Mouse (Mus musculus) splenic B cell, adult 2 months (primary cell): Measurements from ENCODE around the gene Atp5f1.
"Not testable (repeated sequence)": the region's sequence is repeated elsewhere in the genome, so short reads cannot be mapped to it uniquely, and the experiment has no call there.

ENCODE experiments used
- DNase-seq: peaks from one replicate; pipeline ENCODE4 v3.0.0-alpha.2; 2011; ENCODE audit warnings: low read depth, low spot score
- H3K27me3 ChIP-seq: 2 replicates; pipeline ENCODE4 v1.6.1; 2012; ENCODE audit warnings: mild to moderate bottlenecking, low read length, moderate library complexity, mixed read lengths; ENCODE audit not compliant: control insufficient read depth, poor library complexity, insufficient read depth, severe bottlenecking
- H3K36me3 ChIP-seq: 2 replicates; pipeline ENCODE4 v1.6.1; 2012; ENCODE audit warnings: mild to moderate bottlenecking, low read length, moderate library complexity, mixed read lengths; ENCODE audit not compliant: control insufficient read depth, poor library complexity, insufficient read depth, severe bottlenecking

Gene Atp5f1

GRCm38 (mm10) chr3:105917656-105918354, 42.1 kb downstream of the Atp5f1 start:
- Histone ChIP-seq H3K36me3 (no peaks in the 10 kb centered on the region), H3K27me3 (no peaks in the 10 kb centered on the region)
- DNase-seq = no peak

DNA sequence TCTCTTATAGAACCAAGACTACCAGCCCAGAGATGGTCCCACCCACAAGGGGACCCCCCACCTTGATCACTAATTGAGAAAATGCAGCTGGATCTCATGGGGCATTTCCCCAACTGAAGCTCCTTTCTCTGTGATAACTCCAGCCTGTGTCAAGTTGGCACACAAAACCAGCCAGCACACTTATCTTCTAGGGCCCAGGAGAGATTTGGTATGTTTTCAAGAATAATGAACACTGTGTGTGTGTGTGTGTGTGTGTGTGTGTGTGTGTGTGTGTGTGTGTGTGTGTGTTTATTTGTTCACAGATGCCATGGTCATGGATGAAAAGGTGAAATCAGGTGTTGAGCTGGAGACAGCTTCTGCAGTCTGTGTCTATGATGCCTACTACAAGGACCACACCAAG, 43.4 kb downstream of the Atp5f1 start:
- not testable (repeated sequence) for H3K36me3 ChIP-seq, DNase-seq, H3K27me3 ChIP-seq

GRCm38 (mm10) chr3:105915281-105915680, 44.6 kb downstream of the Atp5f1 start:
- Histone ChIP-seq H3K27me3 (no peaks in the 10 kb centered on the region), H3K36me3 (no peaks in the 10 kb centered on the region)
- no peak for DNase-seq

DNA sequence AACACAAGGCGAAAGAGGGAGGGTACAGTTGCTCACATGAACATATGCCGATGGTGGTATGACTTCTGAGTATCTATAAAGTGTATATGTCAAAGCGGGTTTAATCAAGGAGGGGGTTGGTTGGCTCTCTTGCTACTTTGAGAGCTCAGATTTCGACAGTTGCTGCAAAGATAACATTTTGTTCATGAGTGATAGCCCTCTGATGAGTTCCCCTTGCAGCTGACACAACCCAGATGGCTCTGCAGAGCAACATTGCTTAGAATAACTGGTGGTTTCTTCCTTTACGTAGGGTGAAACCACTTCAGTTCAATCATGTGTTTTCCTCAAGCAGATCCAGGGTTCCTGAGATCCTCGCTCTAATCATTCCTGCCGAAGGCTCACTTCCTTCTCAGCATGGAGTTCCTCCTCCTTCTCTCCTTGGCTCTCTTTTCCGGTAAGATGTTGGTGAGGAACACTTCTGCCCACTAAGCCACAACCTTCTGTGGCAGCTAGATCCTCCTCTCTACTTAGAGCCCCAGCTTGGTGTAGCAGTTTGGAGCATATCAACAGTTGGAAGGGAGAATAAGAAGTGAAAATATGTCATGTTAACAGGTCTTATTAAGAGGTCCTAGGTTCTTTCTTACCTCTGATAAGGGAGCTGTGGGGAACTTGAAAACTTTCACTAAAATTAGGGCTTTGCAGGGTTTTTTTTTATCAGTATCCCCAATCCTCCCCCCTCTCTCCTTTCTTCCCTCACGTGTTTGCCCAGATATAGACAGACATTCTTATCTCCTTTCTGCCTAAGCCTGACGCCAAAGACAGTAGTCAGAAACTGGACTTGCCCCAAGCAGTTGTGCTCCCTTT, 45.8 kb downstream of the Atp5f1 start:
- Histone ChIP-seq H3K36me3 (no peaks in the 10 kb centered on the region), H3K27me3 (no peaks in the 10 kb centered on the region)
- DNase-seq = no peak

DNA sequence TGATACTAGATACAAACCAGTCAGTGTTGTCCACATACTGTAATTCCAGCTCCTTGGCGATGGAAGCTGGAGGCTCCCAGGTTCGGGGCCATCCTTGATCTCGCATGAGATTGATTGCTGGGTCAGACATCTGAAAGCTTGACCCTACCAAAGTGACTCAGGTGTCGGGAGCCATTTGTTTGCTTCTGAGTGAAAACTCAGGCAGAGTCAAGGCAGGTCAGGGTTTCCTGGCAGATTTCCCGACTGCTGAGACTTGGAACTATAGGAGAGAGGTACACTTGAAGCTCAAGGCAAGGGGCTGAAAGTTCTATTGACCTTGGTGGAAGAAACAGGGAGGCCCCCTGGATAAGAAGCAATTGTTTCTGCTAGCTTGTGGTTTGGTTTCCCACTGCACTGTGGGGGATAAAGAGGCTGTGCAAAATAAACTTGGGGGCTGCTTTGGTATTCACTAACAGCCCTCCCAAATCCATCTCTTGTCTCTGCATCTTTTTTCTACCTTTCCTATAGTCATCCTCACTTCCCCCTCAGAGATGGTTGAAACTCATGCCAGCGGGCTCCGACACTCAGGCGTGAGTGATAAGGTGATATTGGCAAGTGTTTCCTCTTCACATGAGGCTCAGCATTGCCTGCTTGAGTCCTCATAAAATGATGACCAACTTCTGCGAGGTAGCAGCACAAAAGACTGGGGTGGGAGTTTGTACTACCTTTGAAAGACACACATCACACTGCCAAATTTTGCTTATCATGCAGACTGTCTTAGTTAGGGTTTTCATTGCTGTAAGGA, 47.6 kb downstream of the Atp5f1 start:
- Histone ChIP-seq H3K36me3 (no peaks in the 10 kb centered on the region), H3K27me3 (no peaks in the 10 kb centered on the region)
- DNase-seq = no peak

DNA sequence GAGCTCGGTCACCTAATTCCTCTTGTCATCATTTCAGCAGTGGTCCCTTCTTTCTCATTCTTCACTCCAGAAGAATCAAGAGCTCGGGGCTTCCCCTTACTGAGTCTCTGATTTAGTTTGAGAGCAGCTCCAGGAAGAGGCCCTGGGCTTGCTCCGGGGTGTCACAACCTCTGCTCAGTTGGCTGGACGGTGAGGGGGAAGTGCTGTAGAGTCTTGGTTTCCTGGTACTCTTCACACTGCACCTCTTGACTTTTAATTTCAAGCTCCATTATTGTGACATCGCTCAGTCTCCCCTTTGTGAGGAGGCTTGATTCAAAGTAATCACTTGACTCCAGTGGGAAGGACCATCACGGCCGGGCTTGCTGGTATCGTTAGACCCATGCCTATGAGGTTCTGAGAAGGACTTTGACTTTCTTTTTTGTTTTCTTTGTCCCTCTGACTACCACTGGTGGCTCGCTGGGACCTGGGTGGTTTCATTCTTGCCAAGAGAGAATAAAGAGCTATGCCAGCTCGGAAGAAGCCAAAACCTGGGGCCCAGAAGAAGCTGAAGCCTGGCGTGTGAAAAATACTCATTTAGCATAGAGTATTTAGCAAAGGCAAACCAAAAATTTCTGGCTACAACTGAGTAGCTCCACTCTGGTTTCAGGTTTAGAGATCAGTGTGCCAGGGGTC, 49.2 kb downstream of the Atp5f1 start:
- DNase-seq = peak; percentile 62
- H3K36me3 ChIP-seq = no peaks in the 10 kb centered on the region

DNA sequence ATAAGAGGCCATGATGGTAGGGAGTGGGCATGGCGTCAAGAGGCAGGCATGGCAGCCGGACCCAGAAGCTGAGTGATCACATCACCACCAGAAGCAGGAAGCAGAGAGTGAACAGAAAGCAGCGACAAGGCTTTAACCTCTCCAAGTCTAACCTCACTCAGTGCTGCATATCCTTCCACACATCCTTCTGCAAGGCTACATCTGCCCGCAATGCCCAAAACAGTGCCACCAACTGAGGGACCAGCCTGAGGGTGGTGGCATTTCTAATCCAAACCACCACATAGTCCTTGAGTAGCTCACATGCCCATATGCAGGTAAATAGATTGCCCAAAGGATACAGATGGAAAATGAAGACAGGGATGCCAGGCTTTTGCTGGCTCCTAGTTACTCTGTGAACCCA, 50.9 kb downstream of the Atp5f1 start:
- DNase-seq = no peak
- Histone ChIP-seq H3K36me3 (no peaks in the 10 kb centered on the region), H3K27me3 (no peaks in the 10 kb centered on the region)

More for the DNA sequence above, 49.2 kb downstream of the Atp5f1 start:
- H3K27me3 ChIP-seq = no peaks in the 10 kb centered on the region

DNA sequence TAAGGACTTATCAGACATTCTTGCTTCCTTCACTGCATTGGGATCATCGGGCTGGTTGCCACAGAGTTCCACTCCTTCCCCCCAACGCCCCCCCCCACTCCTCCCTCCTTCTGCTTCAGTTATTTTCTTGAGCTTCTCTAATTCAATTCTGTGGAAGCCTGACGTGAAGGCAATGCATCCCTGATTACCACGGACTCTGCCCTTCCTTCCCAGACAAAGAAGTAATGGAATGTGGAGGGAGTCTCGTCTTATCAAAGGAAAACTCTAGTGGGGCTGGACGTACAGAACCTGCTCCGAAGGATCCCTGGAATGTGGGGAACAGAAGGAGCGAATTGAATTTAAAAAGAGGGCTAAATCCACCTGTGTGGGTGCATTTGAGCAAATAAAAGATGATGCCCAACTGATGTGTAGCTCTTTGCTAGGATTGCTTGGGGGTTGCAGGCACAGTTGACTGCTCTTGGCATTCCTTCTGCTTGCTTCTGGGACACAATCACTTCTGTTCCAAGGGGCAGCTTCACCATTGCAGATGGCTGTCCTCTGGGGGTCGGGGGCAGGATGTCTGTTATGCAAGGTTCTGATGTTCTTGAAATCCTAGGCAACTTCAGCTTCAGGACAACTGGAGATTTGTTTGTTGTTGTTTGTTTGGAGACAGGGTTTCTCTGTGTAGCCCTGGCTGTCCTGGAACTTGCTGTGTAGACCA, 51.8 kb downstream of the Atp5f1 start:
- Histone ChIP-seq H3K36me3 (no peaks in the 10 kb centered on the region), H3K27me3 (no peaks in the 10 kb centered on the region)
- no peak for DNase-seq

DNA sequence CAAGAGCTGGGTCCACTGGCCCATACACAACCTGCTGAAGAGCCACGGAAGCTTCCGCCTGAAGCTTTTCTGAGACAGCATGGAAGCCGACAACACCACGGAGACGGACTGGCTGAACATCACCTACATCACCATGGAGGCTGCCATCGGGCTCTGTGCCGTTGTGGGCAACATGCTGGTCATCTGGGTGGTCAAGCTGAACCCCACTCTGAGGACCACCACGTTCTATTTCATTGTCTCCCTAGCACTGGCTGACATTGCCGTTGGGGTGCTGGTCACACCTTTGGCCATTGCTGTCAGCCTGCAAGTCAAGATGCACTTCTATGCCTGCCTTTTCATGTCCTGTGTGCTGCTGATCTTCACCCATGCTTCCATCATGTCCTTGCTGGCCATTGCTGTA, 55.2 kb downstream of the Atp5f1 start:
- Histone ChIP-seq H3K36me3 (no peaks in the 10 kb centered on the region), H3K27me3 (no peaks in the 10 kb centered on the region)
- DNase-seq = no peak

GRCm38 (mm10) chr3:105904213-105904612, 55.7 kb downstream of the Atp5f1 start:
- H3K36me3 ChIP-seq = no peaks in the 10 kb centered on the region
- no peak for DNase-seq
- no peaks in the 10 kb centered on the region for H3K27me3 ChIP-seq

GRCm38 (mm10) chr3:105901468-105901867, 58.4 kb downstream of the Atp5f1 start:
- Histone ChIP-seq H3K27me3 (no peaks in the 10 kb centered on the region), H3K36me3 (no peaks in the 10 kb centered on the region)
- no peak for DNase-seq

- no peaks in the 10 kb centered on the region for H3K27me3 ChIP-seq
- DNase-seq = peak; percentile 90
- H3K36me3 ChIP-seq = no peaks in the 10 kb centered on the region
Observed at GRCm38 (mm10) chr3:105900716-105901115, 59.2 kb downstream of the Atp5f1 start.

DNA sequence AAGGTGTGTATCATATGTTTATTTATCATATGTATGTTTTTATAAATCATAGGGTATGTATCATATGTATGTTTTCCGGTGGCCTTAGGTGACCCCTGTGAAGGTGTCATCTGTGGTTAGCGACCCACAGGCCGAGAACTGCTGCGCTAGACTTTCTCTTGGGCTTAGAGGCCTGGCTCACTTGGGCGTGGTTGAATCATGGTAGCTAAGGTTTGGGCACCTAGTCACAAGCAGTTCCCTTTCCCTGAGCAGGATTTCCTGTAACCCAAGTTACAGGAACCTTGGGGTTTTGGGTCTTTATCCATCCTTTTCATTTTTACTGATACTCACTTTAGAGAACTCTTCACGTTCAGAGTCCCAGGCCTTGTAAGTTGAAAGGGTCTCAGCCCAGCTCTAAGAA, 59.6 kb downstream of the Atp5f1 start:
- no peaks in the 10 kb centered on the region for H3K27me3 ChIP-seq
- H3K36me3 ChIP-seq = no peaks in the 10 kb centered on the region
- DNase-seq = peak; percentile 52
